Mouse (Mus musculus) cerebellum, adult 2 months (tissue): Measurements from ENCODE around the gene Spata33.

Experiments
- CTCF ChIP-seq: fragments of 200-500 bp; IDR thresholded peaks from 2 replicates; pipeline ENCODE4 v1.5.1; 2011; ENCODE audit warnings: low read depth, mild to moderate bottlenecking, control low read depth, low read length, moderate library complexity, borderline replicate concordance; ENCODE audit not compliant: insufficient read depth
- POLR2A ChIP-seq: fragments of 200-500 bp; IDR thresholded peaks from 2 replicates; pipeline ENCODE4 v1.6.1; 2011; ENCODE audit warnings: low read length, control low read depth, borderline replicate concordance; ENCODE audit not compliant: insufficient read depth

GRCm38 (mm10) chr8:123252925-123253324 lies 40.3 kb downstream of the Spata33 start:
- TF ChIP-seq POLR2A: no peak
- TF ChIP-seq CTCF: no peak
